Mouse (Mus musculus) kidney, embryonic 16.5 days (tissue): Measurements from ENCODE around the gene Fscn2. TPM values are rescaled to one million over a fixed set of nuclear protein-coding genes. Genes with fewer than 3 reads are reported as not detected.
"Not testable (repeated sequence)": the region's sequence is repeated elsewhere in the genome, so short reads cannot be mapped to it uniquely, and the experiment has no call there.

ENCODE experiments used
- ATAC-seq: fragments of 200-750 bp; cut with Nextera tagmentation; 2 replicates; pipeline ENCODE4 v1.8.0; 2017; ENCODE audit warnings: moderate TSS enrichment; ENCODE audit not compliant: low FRiP score, low TSS enrichment
- H3K27ac ChIP-seq: fragments of 300-500 bp; sonication (generic); 2 replicates; pipeline ENCODE4 v1.5.1; 2014; ENCODE audit warnings: low read length
- H3K27me3 ChIP-seq: fragments of 300-500 bp; sonication (generic); 2 replicates; pipeline ENCODE4 v1.6.1; 2014; ENCODE audit warnings: low read length, control low read depth, mixed read lengths; ENCODE audit not compliant: insufficient read depth
- H3K36me3 ChIP-seq: fragments of 300-500 bp; sonication (generic); 2 replicates; pipeline ENCODE4 v1.6.1; 2014; ENCODE audit warnings: low read length, control low read depth, mixed read lengths; ENCODE audit not compliant: insufficient read depth
- H3K4me1 ChIP-seq: fragments of 300-500 bp; sonication (generic); 2 replicates; pipeline ENCODE4 v1.6.1; 2014; ENCODE audit warnings: low read length, control low read depth, mixed read lengths; ENCODE audit not compliant: insufficient read depth
- H3K4me2 ChIP-seq: fragments of 300-500 bp; sonication (generic); replicated peaks from 2 replicates; pipeline ENCODE4 v1.6.1; 2014; ENCODE audit warnings: low read depth, low read length
- H3K4me3 ChIP-seq: fragments of 300-500 bp; sonication (generic); 2 replicates; pipeline ENCODE4 v1.5.1; 2014; ENCODE audit warnings: mild to moderate bottlenecking, low read length
- H3K9ac ChIP-seq: fragments of 300-500 bp; sonication (generic); replicated peaks from 2 replicates; pipeline ENCODE4 v1.6.1; 2014; ENCODE audit warnings: low read length
- H3K9me3 ChIP-seq: fragments of 300-500 bp; sonication (generic); 2 replicates; pipeline ENCODE4 v1.6.1; 2016; ENCODE audit warnings: low read length, control low read depth
- WGBS: fragments of 180-500 bp; shearing (Covaris S2); extraction: QIAGEN DNeasy Blood & Tissue Kit; methylation state at CpG from one replicate; pipeline ENCODE4 v1.1.7; 2014; 5-methylcytosine and 5-hydroxymethylcytosine counted together
- polyA plus RNA-seq: library from polyadenylated mRNA; unstranded; fragments of >200 nt; fragmentation: Nextera tagmentation; extraction: Ambion mirVana; gene quantifications from 2 replicates; pipeline ENCODE4 v1.2.1, GENCODE M21; 2015

Fscn2 gene
- polyA plus RNA-seq, 1 experiment from 2014 or later = 0.82 TPM

DNA sequence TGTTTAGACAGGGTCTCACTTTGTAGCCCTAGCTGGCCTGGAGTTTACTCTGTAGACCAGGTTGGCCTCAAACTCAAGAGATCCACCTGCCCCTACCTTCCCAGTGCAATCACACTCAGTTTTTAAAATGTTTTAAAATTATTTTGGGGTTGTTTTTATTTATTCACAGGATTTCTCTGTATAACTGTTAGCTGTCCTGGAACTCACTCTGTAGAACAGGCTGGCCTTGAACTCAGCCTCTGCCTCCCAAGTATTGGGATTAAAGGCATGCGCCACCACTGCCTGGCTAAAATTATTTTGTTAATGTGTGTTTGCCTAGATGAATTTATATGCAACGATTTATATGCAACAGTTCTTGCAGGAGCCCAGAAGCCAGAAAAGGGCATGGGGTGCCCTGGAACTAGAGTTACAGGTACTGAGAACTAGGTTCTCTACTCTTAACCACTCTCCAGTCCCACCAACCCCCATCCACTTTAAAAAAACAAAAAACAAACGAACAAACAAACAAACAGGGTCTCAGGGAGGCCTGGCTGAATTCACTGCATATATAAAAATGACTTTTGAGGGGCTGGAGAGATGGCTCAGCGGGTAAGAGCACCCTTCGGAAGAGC is 16.9 kb upstream of the Fscn2 start:
- peak overlapping the region; percentile 35; the same call in 1 of the 2 replicates for H3K27ac ChIP-seq
- no peak overlapping the region for H3K4me2 ChIP-seq
- no peaks in the 10 kb centered on the region for H3K27me3 ChIP-seq
- peaks cover 9% of the 10 kb centered on the region for H3K4me1 ChIP-seq
- no peaks in the 10 kb centered on the region for H3K9me3 ChIP-seq
- ATAC-seq = no peak
- H3K36me3 ChIP-seq = peaks cover 15% of the 10 kb centered on the region
- H3K9ac ChIP-seq = no peak overlapping the region
- 57% methylated on average over 5 of the region's 5 CpGs for WGBS
- H3K4me3 ChIP-seq = no peak overlapping the region

DNA sequence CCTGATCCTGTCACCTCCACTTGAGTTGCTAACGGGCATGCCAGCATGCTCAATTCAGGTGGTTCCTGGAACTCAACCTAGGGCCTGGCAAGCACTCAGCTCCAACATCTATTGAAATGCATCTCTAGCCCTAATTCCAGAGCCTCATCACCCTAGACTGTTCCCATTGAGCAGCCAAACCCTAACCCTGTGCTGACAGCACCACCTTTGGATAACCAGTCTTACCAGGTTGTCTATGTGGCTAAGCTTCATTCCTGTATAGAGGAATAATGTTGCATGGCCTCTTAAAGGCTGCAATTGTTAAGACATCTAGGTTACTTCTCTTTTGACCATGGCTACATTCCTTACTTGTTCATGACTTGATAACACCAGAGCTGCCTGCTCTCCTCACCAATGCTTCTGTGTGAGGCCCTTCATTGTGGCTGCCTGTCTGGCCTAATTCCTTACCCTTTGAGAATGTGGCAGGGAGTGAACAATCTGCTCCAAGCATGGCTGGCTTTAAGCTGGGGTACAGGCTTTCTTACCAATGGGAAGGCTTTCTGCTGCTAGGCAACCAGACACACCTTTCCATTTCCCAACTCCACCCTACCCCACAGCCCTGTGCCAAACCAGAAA is 16.2 kb upstream of the Fscn2 start:
- no peaks in the 10 kb centered on the region for H3K27me3 ChIP-seq
- peak overlapping the region; percentile 55; the same call in 1 of the 2 replicates for H3K27ac ChIP-seq
- no peak for ATAC-seq
- WGBS = 27% methylated on average over 1 of the region's 1 CpGs
- peak overlapping the region; percentile 56; the same call in 1 of the 2 replicates for H3K9ac ChIP-seq
- peak overlapping the region; percentile 33 for H3K4me3 ChIP-seq
- H3K4me2 ChIP-seq = peak overlapping the region; percentile 50
- peaks cover 5% of the 10 kb centered on the region for H3K4me1 ChIP-seq
- H3K9me3 ChIP-seq = no peaks in the 10 kb centered on the region
- H3K36me3 ChIP-seq = peaks cover 15% of the 10 kb centered on the region

DNA sequence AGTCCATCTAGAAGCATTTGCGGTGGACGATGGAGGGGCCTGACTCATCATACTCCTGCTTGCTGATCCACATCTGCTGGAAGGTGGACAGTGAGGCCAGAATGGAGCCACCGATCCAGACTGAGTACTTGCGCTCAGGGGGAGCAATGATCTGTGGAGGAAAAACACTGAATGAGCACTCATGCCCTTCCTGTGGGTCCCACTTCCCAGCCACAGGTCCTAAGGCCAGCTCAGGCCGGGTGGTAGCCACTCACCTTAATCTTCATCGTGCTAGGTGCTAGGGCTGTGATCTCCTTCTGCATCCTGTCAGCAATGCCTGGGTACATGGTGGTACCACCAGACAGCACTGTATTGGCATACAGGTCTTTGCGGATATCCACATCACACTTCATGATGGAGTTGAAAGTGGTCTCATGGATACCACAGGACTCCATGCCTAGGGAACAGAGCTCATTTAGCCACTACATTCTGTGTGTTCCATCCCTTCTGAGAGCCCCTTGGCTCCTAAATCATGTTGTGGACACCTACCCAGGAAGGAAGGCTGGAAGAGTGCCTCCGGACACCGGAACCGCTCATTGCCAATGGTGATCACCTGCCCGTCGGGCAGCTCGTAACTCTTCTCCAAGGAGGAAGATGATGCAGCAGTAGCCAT is 14.8 kb upstream of the Fscn2 start:
- peak overlapping the region; percentile 68 for H3K4me2 ChIP-seq
- not testable (repeated sequence) for H3K27me3 ChIP-seq, H3K27ac ChIP-seq, ATAC-seq, H3K9me3 ChIP-seq
- H3K36me3 ChIP-seq = peaks cover 15% of the 10 kb centered on the region
- peaks cover 17% of the 10 kb centered on the region for H3K4me1 ChIP-seq
- peak overlapping the region; percentile 68 for H3K9ac ChIP-seq
- 27% methylated on average over 10 of the region's 13 CpGs for WGBS
- H3K4me3 ChIP-seq = peak overlapping the region; percentile 59

DNA sequence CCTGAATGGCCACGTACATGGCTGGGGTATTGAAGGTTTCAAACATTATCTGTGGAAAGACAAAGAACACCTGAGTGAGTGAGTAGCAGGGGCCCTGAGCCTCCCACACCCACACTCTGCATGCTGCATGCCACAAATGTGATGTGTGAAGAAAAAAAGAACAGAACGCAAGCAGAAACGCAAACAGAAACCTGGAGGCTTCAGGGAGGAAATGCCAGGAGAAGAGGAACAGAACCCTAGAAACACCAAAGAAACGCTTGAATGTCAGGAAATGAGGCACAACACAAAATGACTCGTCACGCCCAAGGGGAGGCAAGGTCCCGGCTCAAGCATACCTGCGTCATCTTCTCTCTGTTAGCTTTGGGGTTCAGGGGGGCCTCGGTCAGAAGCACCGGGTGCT is 14.0 kb upstream of the Fscn2 start:
- WGBS = 3% methylated on average over 10 of the region's 10 CpGs
- no peaks in the 10 kb centered on the region for H3K9me3 ChIP-seq
- peak overlapping the region; percentile 100 for H3K9ac ChIP-seq
- peaks cover 15% of the 10 kb centered on the region for H3K36me3 ChIP-seq
- H3K4me3 ChIP-seq = peak overlapping the region; percentile 99
- peak overlapping the region; percentile 57 for H3K4me2 ChIP-seq
- H3K27ac ChIP-seq = peak overlapping the region; percentile 99
- peaks cover 19% of the 10 kb centered on the region for H3K4me1 ChIP-seq
- ATAC-seq = no peak
- H3K27me3 ChIP-seq = no peaks in the 10 kb centered on the region

DNA sequence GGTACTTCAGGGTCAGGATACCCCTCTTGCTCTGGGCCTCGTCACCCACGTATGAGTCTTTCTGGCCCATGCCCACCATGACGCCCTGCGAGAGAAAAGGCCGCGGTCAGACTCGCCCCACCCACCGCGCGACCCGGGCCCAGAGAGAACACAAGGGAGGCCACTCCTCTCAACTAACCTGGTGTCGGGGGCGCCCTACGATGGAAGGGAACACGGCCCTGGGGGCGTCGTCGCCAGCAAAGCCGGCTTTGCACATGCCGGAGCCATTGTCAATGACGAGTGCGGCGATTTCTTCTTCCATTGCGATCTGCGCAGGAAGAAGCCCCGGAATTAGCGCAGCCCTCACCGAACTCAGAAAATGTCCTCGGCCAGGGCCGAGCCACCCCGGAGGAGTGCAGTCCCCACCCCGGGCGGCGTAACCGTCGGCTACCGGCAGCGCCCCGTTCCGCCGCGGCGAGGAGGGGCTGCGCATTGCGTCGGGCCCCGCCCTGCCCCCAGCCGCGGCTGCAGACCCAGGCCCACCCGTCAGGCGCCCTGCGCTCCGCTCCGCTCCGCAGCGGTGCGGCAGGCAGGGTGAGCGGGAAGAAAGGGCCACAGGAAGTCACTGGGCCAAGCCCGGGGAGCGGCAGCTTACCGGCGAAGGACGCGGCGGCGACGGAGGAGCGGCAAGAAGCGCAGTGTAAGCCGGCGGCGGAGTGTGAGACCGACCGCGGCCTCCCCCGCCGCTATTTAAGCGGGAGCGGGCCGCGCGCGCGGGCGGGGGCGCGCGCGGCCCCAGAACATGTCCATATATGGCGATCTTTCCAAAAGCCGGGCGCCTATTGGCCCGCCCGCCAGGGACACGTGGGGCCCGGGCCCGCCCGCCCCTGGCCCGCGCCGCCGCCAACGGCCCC is 13.3 kb upstream of the Fscn2 start, which contains the start of gene Actg1:
Actg1 (minus strand) TSS at position 752 of the 893 bp plus-strand sequence.
- Histone ChIP-seq H3K4me3 (peak within 1 kb of the TSS; percentile 99), H3K9me3 (no peaks in the 10 kb centered on the region), H3K4me2 (peak within 1 kb of the TSS; percentile 57), H3K36me3 (peaks cover 15% of the 10 kb centered on the region), H3K4me1 (peaks cover 23% of the 10 kb centered on the region), H3K27ac (peak within 1 kb of the TSS; percentile 100), H3K9ac (peak within 1 kb of the TSS; percentile 100), H3K27me3 (no peaks in the 10 kb centered on the region)
- ATAC-seq = peak; percentile 60
- WGBS = 3% methylated on average over 99 of the region's 103 CpGs

DNA sequence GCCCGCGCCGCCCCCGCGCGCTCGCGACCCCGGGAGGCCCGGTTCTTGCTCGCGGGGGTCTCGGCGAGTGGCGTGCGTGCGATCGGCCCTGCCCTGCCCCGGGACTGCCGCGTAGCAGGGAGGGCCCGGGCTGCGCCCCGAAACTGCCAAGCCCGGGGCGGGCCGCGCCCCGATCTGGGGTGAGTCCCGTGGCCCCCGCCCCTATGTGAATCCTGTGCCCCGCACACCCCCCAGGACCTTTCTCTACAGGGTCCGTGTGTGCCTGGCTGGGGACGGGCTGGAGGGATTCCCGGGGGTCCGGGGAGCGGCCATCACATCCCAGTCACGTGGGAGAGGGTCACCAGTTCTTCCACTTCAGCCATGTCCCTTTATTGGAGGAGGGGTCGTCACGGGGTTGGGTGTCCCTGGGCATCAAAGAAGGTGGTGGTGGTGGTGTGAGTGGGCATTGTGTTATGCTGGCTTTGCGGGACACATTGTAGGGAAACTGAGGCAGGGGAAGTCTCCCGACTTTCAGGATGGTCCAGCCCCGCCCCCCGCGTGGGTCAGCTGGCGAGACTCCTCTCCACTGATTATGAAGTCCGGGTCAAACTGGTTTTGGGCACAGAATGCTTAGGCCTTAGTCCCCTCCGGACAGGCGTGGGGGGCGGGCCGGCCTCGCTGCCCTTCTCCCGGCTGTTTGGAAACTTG is 12.5 kb upstream of the Fscn2 start:
- peak overlapping the region; percentile 99 for H3K4me3 ChIP-seq
- WGBS = under 1% methylated on average over 51 of the region's 53 CpGs
- peak overlapping the region; percentile 100 for H3K27ac ChIP-seq
- H3K9ac ChIP-seq = peak overlapping the region; percentile 100
- ATAC-seq = peak; percentile 11
- peak overlapping the region; percentile 57 for H3K4me2 ChIP-seq
- peaks cover 31% of the 10 kb centered on the region for H3K4me1 ChIP-seq
- H3K36me3 ChIP-seq = peaks cover 15% of the 10 kb centered on the region
- H3K27me3 ChIP-seq = no peaks in the 10 kb centered on the region
- no peaks in the 10 kb centered on the region for H3K9me3 ChIP-seq

DNA sequence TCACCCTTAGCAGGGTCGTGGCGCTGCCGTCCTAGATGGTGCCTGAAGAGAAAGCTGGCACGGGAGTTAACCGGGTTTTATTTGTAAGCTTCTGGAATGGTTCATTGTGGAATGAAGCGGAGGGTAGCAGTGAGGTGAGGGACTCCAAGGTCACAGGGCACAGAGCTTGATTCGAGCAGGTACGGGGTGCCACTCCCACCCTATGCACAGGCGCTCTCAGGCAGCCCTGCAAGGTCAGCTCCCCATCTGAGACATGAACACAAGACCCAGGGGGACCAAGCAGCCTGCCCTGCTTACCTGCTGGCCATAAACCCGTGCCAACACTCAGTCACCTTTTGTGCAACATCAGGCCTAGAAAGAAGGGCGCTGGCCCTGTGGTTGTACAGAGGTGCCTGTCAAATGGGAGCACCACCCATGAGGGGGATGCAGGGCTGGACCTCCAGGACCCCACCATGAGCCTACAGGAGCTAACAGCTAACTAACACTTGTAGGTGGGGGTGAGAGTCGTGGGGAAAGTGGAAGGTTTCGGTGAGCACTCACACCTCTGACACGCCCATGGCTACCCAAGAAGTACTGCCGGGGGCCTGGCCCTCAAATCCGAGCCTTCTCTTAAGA is 11.9 kb upstream of the Fscn2 start:
- peaks cover 34% of the 10 kb centered on the region for H3K4me1 ChIP-seq
- peak overlapping the region; percentile 100 for H3K27ac ChIP-seq
- peak; percentile 1 for ATAC-seq
- peaks cover 15% of the 10 kb centered on the region for H3K36me3 ChIP-seq
- no peaks in the 10 kb centered on the region for H3K27me3 ChIP-seq
- H3K9me3 ChIP-seq = no peaks in the 10 kb centered on the region
- peak overlapping the region; percentile 99 for H3K4me3 ChIP-seq
- under 1% methylated on average over 16 of the region's 16 CpGs for WGBS
- H3K9ac ChIP-seq = peak overlapping the region; percentile 100
- peak overlapping the region; percentile 57 for H3K4me2 ChIP-seq

DNA sequence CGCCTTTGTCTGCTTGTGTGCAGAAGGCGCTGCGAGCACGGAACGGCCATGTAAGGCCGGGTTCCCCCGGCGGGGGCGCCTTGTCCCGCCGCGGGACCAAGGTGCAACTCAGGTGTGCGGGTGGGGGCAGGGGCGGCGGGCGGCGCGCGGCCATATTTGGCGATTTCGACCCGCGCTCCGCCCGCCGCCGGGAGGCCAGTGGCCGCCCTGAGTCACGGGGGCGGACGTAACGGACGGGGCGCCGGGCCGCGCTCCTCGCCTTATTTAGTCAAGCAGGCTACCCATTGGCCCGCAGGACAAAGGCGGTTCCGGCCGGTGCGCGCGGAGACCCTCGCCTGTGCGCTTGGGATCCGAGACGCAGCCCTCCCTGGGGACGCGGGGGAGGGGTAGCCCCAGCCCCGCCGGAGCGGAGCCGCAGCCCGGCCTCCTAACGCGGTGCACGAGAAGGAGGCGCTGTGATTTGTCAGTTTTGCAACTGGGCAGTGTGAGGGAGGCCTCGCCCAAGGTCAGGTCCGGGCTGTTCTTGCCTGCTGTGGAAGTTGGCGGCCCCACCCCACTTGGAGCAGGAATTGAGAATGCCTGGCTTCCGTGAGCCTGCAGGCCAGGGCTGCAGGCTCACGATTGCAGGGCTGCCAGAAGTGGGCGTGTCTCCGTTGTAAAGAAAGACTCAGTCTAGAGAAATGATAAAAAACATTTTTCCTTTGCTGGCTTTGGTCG is 11.2 kb upstream of the Fscn2 start:
- peak overlapping the region; percentile 100 for H3K27ac ChIP-seq
- peaks cover 13% of the 10 kb centered on the region for H3K36me3 ChIP-seq
- H3K4me1 ChIP-seq = peaks cover 37% of the 10 kb centered on the region
- peak overlapping the region; percentile 99 for H3K4me3 ChIP-seq
- H3K27me3 ChIP-seq = no peaks in the 10 kb centered on the region
- whole genome bisulfite sequencing = under 1% methylated on average over 56 of the region's 68 CpGs
- peak; percentile 87 for ATAC-seq
- no peaks in the 10 kb centered on the region for H3K9me3 ChIP-seq
- peak overlapping the region; percentile 57 for H3K4me2 ChIP-seq
- H3K9ac ChIP-seq = peak overlapping the region; percentile 100
